ENCODE assay signal across 9 mouse cellular contexts in the genomic region with DNA sequence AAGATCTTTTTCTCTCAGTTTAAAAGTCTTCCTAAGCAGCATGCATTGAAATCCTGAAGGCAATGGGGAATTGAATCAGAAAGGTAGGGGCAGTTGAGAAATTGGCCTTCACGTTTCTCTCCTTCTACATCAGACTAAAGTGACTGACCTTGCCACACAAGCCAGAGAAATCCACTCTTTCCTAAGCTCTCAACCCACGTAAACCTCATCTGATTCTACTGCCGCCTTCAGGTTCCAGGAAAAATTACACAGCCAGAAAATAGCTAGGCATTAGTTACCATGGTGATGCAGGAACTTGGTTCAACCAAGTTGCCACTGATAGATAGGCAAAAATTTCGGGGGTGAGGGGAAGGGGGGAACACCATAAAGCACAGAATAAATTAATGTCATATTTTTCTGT. TPM values are rescaled to one million over a fixed set of nuclear protein-coding genes. Genes with fewer than 3 reads are reported as not detected.
DNase-seq lines count a peak whose midpoint lies in the region; ATAC-seq and TF ChIP-seq lines count a peak whose summit lies in the region.
"Had no signal": no experiment of that assay in that cellular context is flagged by ENCODE, and none has a peak within 500 bp of the region (broad histone marks: within the 10 kb centered on the region; RNA-seq: fewer than 3 reads in every experiment).

No protein-coding gene starts in this region.

- ATAC-seq in hindbrain, embryonic 11.5 days (ENCODE audit: low FRiP score) = no peak
- ATAC-seq in hindbrain, embryonic 13.5 days (ENCODE audit: low FRiP score) = no peak
- peak; percentile 50 for ATAC-seq in megakaryocyte, adult 5-6 weeks (ENCODE audit: poor library complexity, severe bottlenecking)

- H3K27ac ChIP-seq in hindbrain, embryonic 11.5 days (ENCODE audit: low read depth, low read length) = no peak overlapping the region
- H3K27ac ChIP-seq in hindbrain, embryonic 13.5 days = no peak overlapping the region
- H3K27ac ChIP-seq in CH12.LX (ENCODE audit: insufficient read depth, low read depth) = no peak overlapping the region
- H3K27ac ChIP-seq in embryonic facial prominence, embryonic 10.5 days (replicated peaks) = no peak overlapping the region
- no peak overlapping the region for H3K27ac ChIP-seq in thymus, adult 2 months (ENCODE audit: control insufficient read depth, insufficient read depth, low read length)

- 5% methylated on average over 4 of the region's 4 CpGs for WGBS in hindbrain, embryonic 11.5 days
- 3% methylated on average over 4 of the region's 4 CpGs for WGBS in hindbrain, embryonic 13.5 days
- WGBS in embryonic facial prominence, embryonic 10.5 days = 4% methylated on average over 4 of the region's 4 CpGs
- WGBS in thymus, adult 2 months = 4% methylated on average over 4 of the region's 4 CpGs

- TF ChIP-seq RAD21 in CH12.LX (IDR thresholded peaks at IDR 0.05; ENCODE audit: low read depth, low read length) = peak; percentile 37

- dilution Hi-C loops in CH12.LX (cut with MboI; ENCODE audit: extremely low pct_ligation_motif_present, extremely low pct_unique_long_range_greater_than_20kb, low sequenced_read_pairs) = no loop called here

- TF ChIP-seq EP300 in CH12.LX (IDR thresholded peaks at IDR 0.05; ENCODE audit: low read length) = no peak

- H3K9ac ChIP-seq in hindbrain, embryonic 11.5 days (ENCODE audit: low read depth, low read length) = no peak overlapping the region
- no peak overlapping the region for H3K9ac ChIP-seq in hindbrain, embryonic 13.5 days
- no peak overlapping the region for H3K9ac ChIP-seq in CH12.LX (ENCODE audit: insufficient read depth, low read depth)
- H3K9ac ChIP-seq: limb, embryonic 12.5 days had no signal

- no peaks in the 10 kb centered on the region for H3K79me2 ChIP-seq in CH12.LX (replicated peaks; ENCODE audit: control insufficient read depth, extremely low read depth, insufficient read depth, poor library complexity, severe bottlenecking)

- no peaks in the 10 kb centered on the region for H3K36me3 ChIP-seq in hindbrain, embryonic 11.5 days (ENCODE audit: control insufficient read depth, insufficient read depth, low read length)
- no peaks in the 10 kb centered on the region for H3K36me3 ChIP-seq in hindbrain, embryonic 13.5 days
- H3K36me3 ChIP-seq in CH12.LX (replicated peaks in 1 of 2; ENCODE audit: control insufficient read depth in 1 of 2, insufficient read depth in 1 of 2, low read length in 1 of 2) = no peaks in the 10 kb centered on the region
- peaks cover 6% of the 10 kb centered on the region for H3K36me3 ChIP-seq in embryonic facial prominence, embryonic 10.5 days (replicated peaks)
- H3K36me3 ChIP-seq in thymus, adult 2 months (ENCODE audit: control insufficient read depth, insufficient read depth, low read length) = no peaks in the 10 kb centered on the region

- 0 out of 2 replicates have a peak, but pooled peaks cover 2% of the 10 kb centered on the region for H3K4me1 ChIP-seq in hindbrain, embryonic 11.5 days (replicated peaks; ENCODE audit: control insufficient read depth, insufficient read depth, low read length)
- peaks cover 29% of the 10 kb centered on the region for H3K4me1 ChIP-seq in hindbrain, embryonic 13.5 days (replicated peaks)
- H3K4me1 ChIP-seq in CH12.LX (ENCODE audit: control insufficient read depth in 1 of 2, insufficient read depth in 2 of 2) = peaks cover 5 to 53% of the 10 kb centered on the region in 2 experiments
- H3K4me1 ChIP-seq in embryonic facial prominence, embryonic 10.5 days = peaks cover 51% of the 10 kb centered on the region
- peaks cover 17% of the 10 kb centered on the region for H3K4me1 ChIP-seq in thymus, adult 2 months (replicated peaks; ENCODE audit: control insufficient read depth, insufficient read depth, low read length)

- peak; percentile 74 for DNase-seq in hindbrain, embryonic 11.5 days (ENCODE audit: low spot score)
- peak; percentile 70 for DNase-seq in 3T3-L1 (ENCODE audit: low read depth, low spot score)
- peak; percentile 61 for DNase-seq in CH12.LX (ENCODE audit: extremely low read depth)
- peak; percentile 42 for DNase-seq in embryonic facial prominence, embryonic 10.5 days (ENCODE audit: low spot score)
- no peak for DNase-seq in thymus, adult 2 months
- no peak for DNase-seq in T-cell, adult 2 months (ENCODE audit: low spot score)

- H3K4me2 ChIP-seq in hindbrain, embryonic 11.5 days (replicated peaks; ENCODE audit: low read depth, low read length) = no peak overlapping the region
- no peak overlapping the region for H3K4me2 ChIP-seq in hindbrain, embryonic 13.5 days
- H3K4me2 ChIP-seq in CH12.LX (ENCODE audit: insufficient read depth, low read depth, poor library complexity, severe bottlenecking) = no peak overlapping the region
- H3K4me2 ChIP-seq: limb, embryonic 12.5 days had no signal

- no peaks in the 10 kb centered on the region for H3K9me3 ChIP-seq in hindbrain, embryonic 11.5 days (ENCODE audit: control insufficient read depth, low read length)
- H3K9me3 ChIP-seq in hindbrain, embryonic 13.5 days = no peaks in the 10 kb centered on the region
- peaks cover 7% of the 10 kb centered on the region for H3K9me3 ChIP-seq in CH12.LX (replicated peaks; ENCODE audit: low read length)
- H3K9me3 ChIP-seq in embryonic facial prominence, embryonic 10.5 days = peaks cover 3% of the 10 kb centered on the region; the same call in 1 of the 2 replicates
- H3K9me3 ChIP-seq: limb, embryonic 12.5 days had no signal

- H3K4me3 ChIP-seq in hindbrain, embryonic 11.5 days (ENCODE audit: low read depth, low read length) = no peak overlapping the region
- no peak overlapping the region for H3K4me3 ChIP-seq in hindbrain, embryonic 13.5 days
- H3K4me3 ChIP-seq in CH12.LX (replicated peaks in 1 of 3; ENCODE audit: low read depth in 2 of 3, low read length in 2 of 3, poor library complexity in 1 of 3) = no peak overlapping the region
- no peak overlapping the region for H3K4me3 ChIP-seq in embryonic facial prominence, embryonic 10.5 days
- H3K4me3 ChIP-seq in thymus, adult 2 months (ENCODE audit: control insufficient read depth, insufficient read depth, low read length) = no peak overlapping the region
- H3K4me3 ChIP-seq: limb, embryonic 12.5 days had no signal

- TF ChIP-seq CTCF in CH12.LX (conservative IDR thresholded peaks at IDR 0.05 in 1 of 2, IDR thresholded peaks at IDR 0.05 in 1 of 2; ENCODE audit: low read depth in 2 of 2, low read length in 2 of 2) = peak; percentile 69 to 82
- TF ChIP-seq CTCF in thymus, adult 2 months (IDR thresholded peaks at IDR 0.05; ENCODE audit: borderline replicate concordance, control insufficient read depth, extremely low read depth, insufficient read depth, low read length, poor library complexity) = no peak

- in situ Hi-C loops in CH12.LX (cut with MboI; ENCODE audit: low pct_ligation_motif_present, low pct_unique_long_range_greater_than_20kb, low sequenced_read_pairs) = no loop called here

- no peak for TF ChIP-seq POLR2A in CH12.LX (IDR thresholded peaks at IDR 0.05; ENCODE audit: low read depth, low read length)
- no peak for TF ChIP-seq POLR2A in thymus, adult 2 months (IDR thresholded peaks at IDR 0.05; ENCODE audit: control insufficient read depth, extremely low read depth, insufficient read depth, low read length, poor library complexity)

- H3K27me3 ChIP-seq in hindbrain, embryonic 11.5 days (ENCODE audit: control insufficient read depth, insufficient read depth, low read length) = no peaks in the 10 kb centered on the region; the same call in 1 of the 2 replicates
- H3K27me3 ChIP-seq in hindbrain, embryonic 13.5 days = peaks cover 14% of the 10 kb centered on the region
- H3K27me3 ChIP-seq in CH12.LX (replicated peaks) = peaks cover 50% of the 10 kb centered on the region
- H3K27me3 ChIP-seq in embryonic facial prominence, embryonic 10.5 days (replicated peaks; ENCODE audit: low read depth, poor library complexity, severe bottlenecking) = no peaks in the 10 kb centered on the region; the same call in 1 of the 2 replicates
- peaks cover 18% of the 10 kb centered on the region for H3K27me3 ChIP-seq in thymus, adult 2 months (ENCODE audit: control insufficient read depth, insufficient read depth, low read length)

TF ChIP-seq in CH12.LX, 34 proteins besides CTCF, POLR2A, EP300 and RAD21:
- TF ChIP-seq IRF4 (IDR thresholded peaks at IDR 0.05; ENCODE audit: low read depth, low read length) = 0 out of 2 replicates have a peak, but pooled peaks have one; percentile 21
- TF ChIP-seq JUN (IDR thresholded peaks at IDR 0.05; ENCODE audit: insufficient read depth, low read depth, low read length) = no peak

RNA-seq across cellular contexts. Expression of a gene that starts 1.5 kb away (rescaled TPM):
- 5.9 TPM in 2 replicates for polyA plus RNA-seq in hindbrain, embryonic 11.5 days (2014; fragmentation: Nextera tagmentation; extraction: Ambion mirVana)
- polyA plus RNA-seq in hindbrain, embryonic 13.5 days (2015; fragmentation: Nextera tagmentation; extraction: Ambion mirVana) = 4.3 and 5.0 TPM in 2 replicates
- total RNA-seq in CH12.LX (2012; rRNA removed) = 2.5 and 5.9 TPM in 2 replicates
- 0.78 and 0.91 TPM in 2 replicates for total RNA-seq in CH12.LX (2014; rRNA removed)
- 0.72 and 1.0 TPM in 2 replicates for polyA plus RNA-seq in CH12.LX (2012; ENCODE audit: insufficient read length, low read depth)
- polyA plus RNA-seq in embryonic facial prominence, embryonic 10.5 days (2016; fragmentation: Nextera tagmentation; extraction: Ambion mirVana) = 8.3 and 8.4 TPM in 2 replicates
- 1.0 and 1.1 TPM in 2 replicates for total RNA-seq in megakaryocyte, adult 5-6 weeks (2015)
- total RNA-seq in megakaryocyte, adult 5-6 weeks (2017) = 1.9 and 2.7 TPM in 2 replicates
- 3.1 and 3.7 TPM in 2 replicates for polyA plus RNA-seq in thymus, adult 2 months (2012; rRNA removed)

RNA-seq across cellular contexts. Expression of a gene that starts 11.3 kb away (rescaled TPM):
- polyA plus RNA-seq in hindbrain, embryonic 11.5 days (2014; fragmentation: Nextera tagmentation; extraction: Ambion mirVana) = 102 and 104 TPM in 2 replicates
- polyA plus RNA-seq in hindbrain, embryonic 13.5 days (2015; fragmentation: Nextera tagmentation; extraction: Ambion mirVana) = 147 and 155 TPM in 2 replicates
- total RNA-seq in CH12.LX (2012; rRNA removed) (23.3 and 26.2 TPM in 2 replicates), CH12.LX (2014; rRNA removed) (28.7 and 34.0 TPM in 2 replicates)
- 19.5 and 21.1 TPM in 2 replicates for polyA plus RNA-seq in CH12.LX (2012; ENCODE audit: insufficient read length, low read depth)
- 75.3 and 76.9 TPM in 2 replicates for polyA plus RNA-seq in embryonic facial prominence, embryonic 10.5 days (2016; fragmentation: Nextera tagmentation; extraction: Ambion mirVana)
- total RNA-seq in megakaryocyte, adult 5-6 weeks (2015) = 2.0 and 4.2 TPM in 2 replicates
- 1.7 and 3.2 TPM in 2 replicates for total RNA-seq in megakaryocyte, adult 5-6 weeks (2017)
- 10.3 and 11.9 TPM in 2 replicates for polyA plus RNA-seq in thymus, adult 2 months (2012; rRNA removed)

Comparison
In these comparisons a context has a peak if more than half of its experiments do, and no peak if none do; other contexts are left out.
1. DNase-seq: peak in hindbrain, embryonic 11.5 days (single experiment), 3T3-L1 (single experiment), CH12.LX (single experiment) and embryonic facial prominence, embryonic 10.5 days (single experiment); none in thymus, adult 2 months (single experiment) and T-cell, adult 2 months (single experiment).